ENCODE assay signal across 9 mouse cellular contexts in the genomic region with DNA sequence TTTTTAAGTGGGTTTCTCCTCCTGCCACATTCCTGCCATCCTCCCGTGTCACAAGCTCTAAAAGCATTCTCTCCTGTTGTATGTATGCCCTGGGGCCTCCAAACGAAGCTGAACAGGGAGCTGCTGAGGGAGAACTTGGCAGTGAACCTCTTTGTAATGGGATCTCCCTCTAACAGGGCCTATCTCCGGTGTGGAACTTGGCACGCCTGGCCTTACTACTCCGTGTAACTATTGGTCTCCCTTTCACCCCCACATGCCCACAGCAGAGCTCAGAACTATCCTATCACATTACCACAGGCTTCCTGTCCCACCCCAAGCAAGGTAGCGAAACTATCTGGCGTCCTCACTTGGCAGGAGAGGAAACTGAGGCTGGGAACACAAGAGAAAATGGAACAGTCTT. TPM values are rescaled to one million over a fixed set of nuclear protein-coding genes. Genes with fewer than 3 reads are reported as not detected.
DNase-seq lines count a peak whose midpoint lies in the region; ATAC-seq lines count a peak whose summit lies in the region.
"Had no signal": no experiment of that assay in that cellular context is flagged by ENCODE, and none has a peak within 500 bp of the region (broad histone marks: within the 10 kb centered on the region; RNA-seq: fewer than 3 reads in every experiment).

No protein-coding gene starts in this region.

- 48% methylated on average over 7 of the region's 7 CpGs for WGBS in forebrain, embryonic 16.5 days
- WGBS in forebrain, embryonic 11.5 days = 76% methylated on average over 7 of the region's 7 CpGs
- 36% methylated on average over 7 of the region's 7 CpGs for WGBS in liver, embryonic 11.5 days

- peak; percentile 34; the same call in 1 of the 2 replicates for ATAC-seq in forebrain, embryonic 16.5 days
- no peak for ATAC-seq in forebrain, embryonic 11.5 days (replicated peaks; ENCODE audit: low FRiP score)
- ATAC-seq in granulocyte monocyte progenitor cell, adult 5-6 weeks (replicated peaks; ENCODE audit: poor library complexity, severe bottlenecking) = peak; percentile 22; the same call in 1 of the 2 replicates
- ATAC-seq in liver, embryonic 11.5 days (replicated peaks; ENCODE audit: low FRiP score) = peak; percentile 84
- ATAC-seq in CD4-positive, CD25-positive, alpha-beta regulatory T cell, adult 4 months = no peak

- no peak overlapping the region for H3K4me2 ChIP-seq in forebrain, embryonic 16.5 days (ENCODE audit: low read length)
- no peak overlapping the region for H3K4me2 ChIP-seq in forebrain, embryonic 11.5 days (ENCODE audit: low read depth, low read length, severe bottlenecking)
- peak overlapping the region; percentile 47 for H3K4me2 ChIP-seq in liver, embryonic 11.5 days

- H3K9me3 ChIP-seq in forebrain, embryonic 16.5 days (ENCODE audit: control insufficient read depth, low read length) = no peaks in the 10 kb centered on the region
- no peaks in the 10 kb centered on the region for H3K9me3 ChIP-seq in forebrain, embryonic 11.5 days (ENCODE audit: control insufficient read depth, low read length)
- no peaks in the 10 kb centered on the region for H3K9me3 ChIP-seq in liver, embryonic 11.5 days (ENCODE audit: control insufficient read depth, low read length)

- no peak overlapping the region for H3K4me3 ChIP-seq in forebrain, embryonic 16.5 days (replicated peaks; ENCODE audit: low read length)
- no peak overlapping the region for H3K4me3 ChIP-seq in forebrain, embryonic 11.5 days (ENCODE audit: low read depth, low read length)
- H3K4me3 ChIP-seq in liver, embryonic 11.5 days (ENCODE audit: low read depth, low read length) = no peak overlapping the region
- H3K4me3 ChIP-seq: heart, adult 2 months had no signal

- H3K36me3 ChIP-seq in forebrain, embryonic 16.5 days (ENCODE audit: control insufficient read depth, insufficient read depth) = no peaks in the 10 kb centered on the region
- no peaks in the 10 kb centered on the region for H3K36me3 ChIP-seq in forebrain, embryonic 11.5 days (ENCODE audit: control insufficient read depth, insufficient read depth, low read length)
- H3K36me3 ChIP-seq in liver, embryonic 11.5 days (ENCODE audit: control insufficient read depth, insufficient read depth, low read length) = no peaks in the 10 kb centered on the region

- H3K4me1 ChIP-seq in forebrain, embryonic 16.5 days (replicated peaks; ENCODE audit: control insufficient read depth, insufficient read depth, low read length) = peaks cover 8% of the 10 kb centered on the region
- no peaks in the 10 kb centered on the region for H3K4me1 ChIP-seq in forebrain, embryonic 11.5 days (replicated peaks; ENCODE audit: control insufficient read depth, insufficient read depth, low read length)
- H3K4me1 ChIP-seq in liver, embryonic 11.5 days (replicated peaks; ENCODE audit: control insufficient read depth, insufficient read depth, low read length) = peaks cover 59% of the 10 kb centered on the region

- H3K27me3 ChIP-seq in forebrain, embryonic 16.5 days (replicated peaks; ENCODE audit: control insufficient read depth, insufficient read depth, low read length) = no peaks in the 10 kb centered on the region
- no peaks in the 10 kb centered on the region for H3K27me3 ChIP-seq in forebrain, embryonic 11.5 days (ENCODE audit: control insufficient read depth, insufficient read depth, low read length)
- H3K27me3 ChIP-seq in liver, embryonic 11.5 days (replicated peaks; ENCODE audit: control insufficient read depth, insufficient read depth, low read length) = no peaks in the 10 kb centered on the region

- H3K9ac ChIP-seq in forebrain, embryonic 16.5 days (replicated peaks; ENCODE audit: low read depth, low read length) = no peak overlapping the region
- H3K9ac ChIP-seq in forebrain, embryonic 11.5 days (ENCODE audit: low read length) = no peak overlapping the region
- H3K9ac ChIP-seq in liver, embryonic 11.5 days (ENCODE audit: low read depth, low read length) = peak overlapping the region; percentile 57

- no peak for DNase-seq in forebrain, embryonic 11.5 days (ENCODE audit: low spot score)
- peak; percentile 95 for DNase-seq in MEL-GATA-1-ER (ENCODE audit: extremely low read depth, low read depth)
- DNase-seq in liver, embryonic 11.5 days (ENCODE audit: low spot score) = no peak
- DNase-seq in natural killer cell, adult 2 months (ENCODE audit: low spot score in 2 of 2) = no peak
- no peak for DNase-seq in right cerebral cortex, postnatal 14 days

- no peak overlapping the region for H3K27ac ChIP-seq in forebrain, embryonic 16.5 days (ENCODE audit: low read length)
- no peak overlapping the region for H3K27ac ChIP-seq in forebrain, embryonic 11.5 days (ENCODE audit: low read depth, low read length)
- peak overlapping the region; percentile 88 for H3K27ac ChIP-seq in liver, embryonic 11.5 days (ENCODE audit: low read depth, low read length)
- H3K27ac ChIP-seq: heart, adult 2 months had no signal

RNA-seq across cellular contexts. Expression of gene Ptprj, which starts 14.4 kb away (rescaled TPM):
- 3.9 and 4.6 TPM in 2 replicates for polyA plus RNA-seq in forebrain, embryonic 16.5 days (2015; fragmentation: Nextera tagmentation; extraction: Ambion mirVana)
- polyA plus RNA-seq in forebrain, embryonic 11.5 days (2014; fragmentation: Nextera tagmentation; extraction: Ambion mirVana) = 2.5 and 2.9 TPM in 2 replicates
- 14.5 and 15.0 TPM in 2 replicates for total RNA-seq in granulocyte monocyte progenitor cell, adult 5-6 weeks (2014; fragmentation: Nextera tagmentation)
- total RNA-seq in granulocyte monocyte progenitor cell, adult 5-6 weeks (2017) = 13.3 and 15.9 TPM in 2 replicates
- 5.1 TPM in 2 replicates for polyA plus RNA-seq in liver, embryonic 11.5 days (2014; fragmentation: Nextera tagmentation; extraction: Ambion mirVana)
- polyA plus RNA-seq in CD4-positive, CD25-positive, alpha-beta regulatory T cell, adult 4 months (2017; shearing (Covaris generic)) = 1 to 10 TPM; 5.2 to 7.0 TPM

Comparison
In these comparisons a context has a peak if more than half of its experiments do, and no peak if none do; other contexts are left out.
1. ATAC-seq: peak in forebrain, embryonic 16.5 days (single experiment), granulocyte monocyte progenitor cell, adult 5-6 weeks (single experiment) and liver, embryonic 11.5 days (single experiment); none in forebrain, embryonic 11.5 days (single experiment) and CD4-positive, CD25-positive, alpha-beta regulatory T cell, adult 4 months (single experiment).